ENCODE assay signal across 21 mouse cellular contexts in genomic region chr10:70102086-70102485, GRCm38 (mm10). TPM values are rescaled to one million over a fixed set of nuclear protein-coding genes. Genes with fewer than 3 reads are reported as not detected.
DNase-seq lines count a peak whose midpoint lies in the region; ATAC-seq and TF ChIP-seq lines count a peak whose summit lies in the region.
"Had no signal": no experiment of that assay in that cellular context is flagged by ENCODE, and none has a peak within 500 bp of the region (broad histone marks: within the 10 kb centered on the region; RNA-seq: fewer than 3 reads in every experiment).

No protein-coding gene starts in this region.

- DNase-seq in heart, postnatal 0 days (ENCODE audit: low spot score) = no peak
- no peak for DNase-seq in heart, adult 18-20 months
- DNase-seq in liver, postnatal 0 days = no peak
- no peak for DNase-seq in MEL (ENCODE audit: low read depth, low spot score)
- no peak for DNase-seq in stomach, postnatal 0 days (ENCODE audit: low spot score)
- DNase-seq in adrenal gland, adult 18-20 months (ENCODE audit: low spot score in 2 of 2) = no peak
- DNase-seq: cerebellum, adult 11 months; cerebellum, postnatal 10 days; heart, postnatal 10 days; kidney, adult 18-20 months; kidney, postnatal 10 days; lung, adult 2 months; lung, postnatal 36 days; midbrain, embryonic 14.5 days had no signal

- H3K79me2 ChIP-seq in MEL (ENCODE audit: control insufficient read depth, insufficient read depth, low read length, poor library complexity) = peaks cover 84% of the 10 kb centered on the region

- no peak overlapping the region for H3K27ac ChIP-seq in heart, postnatal 0 days (ENCODE audit: low read depth)
- no peak overlapping the region for H3K27ac ChIP-seq in liver, postnatal 0 days (ENCODE audit: low read depth)
- no peak overlapping the region for H3K27ac ChIP-seq in liver, embryonic 12.5 days
- no peak overlapping the region for H3K27ac ChIP-seq in MEL (ENCODE audit: control insufficient read depth, low read depth, low read length)
- no peak overlapping the region for H3K27ac ChIP-seq in stomach, postnatal 0 days (replicated peaks)
- H3K27ac ChIP-seq: hindbrain, embryonic 10.5 days; limb, embryonic 10.5 days; neural tube, embryonic 12.5 days; stomach, embryonic 15.5 days had no signal

- no peak for ATAC-seq in heart, postnatal 0 days (ENCODE audit: insufficient read depth, low read depth)
- ATAC-seq in liver, postnatal 0 days = no peak
- ATAC-seq in liver, embryonic 12.5 days = no peak
- no peak for ATAC-seq in stomach, postnatal 0 days (ENCODE audit: low FRiP score, low TSS enrichment)

- no peak for TF ChIP-seq EP300 in heart, postnatal 0 days (IDR thresholded peaks at IDR 0.05; ENCODE audit: low read depth)
- TF ChIP-seq EP300 in liver, postnatal 0 days (IDR thresholded peaks at IDR 0.05; ENCODE audit: low read depth) = no peak
- no peak for TF ChIP-seq EP300 in MEL (IDR thresholded peaks at IDR 0.05; ENCODE audit: low read depth in 1 of 2, low read length in 2 of 2)
- TF ChIP-seq EP300 in stomach, postnatal 0 days (optimal IDR thresholded peaks at IDR 0.05) = no peak

- H3K9ac ChIP-seq in heart, postnatal 0 days (replicated peaks; ENCODE audit: low read depth, low read length) = no peak overlapping the region
- no peak overlapping the region for H3K9ac ChIP-seq in liver, postnatal 0 days (replicated peaks)
- no peak overlapping the region for H3K9ac ChIP-seq in liver, embryonic 12.5 days
- no peak overlapping the region for H3K9ac ChIP-seq in MEL (ENCODE audit: control insufficient read depth, low read depth, low read length, poor library complexity, severe bottlenecking)
- no peak overlapping the region for H3K9ac ChIP-seq in stomach, postnatal 0 days (ENCODE audit: low read length)
- H3K9ac ChIP-seq: neural tube, embryonic 12.5 days; stomach, embryonic 15.5 days had no signal

- no peak overlapping the region for H3K4me3 ChIP-seq in heart, postnatal 0 days (ENCODE audit: low read depth, low read length)
- no peak overlapping the region for H3K4me3 ChIP-seq in liver, postnatal 0 days (ENCODE audit: low read depth, low read length)
- H3K4me3 ChIP-seq in liver, embryonic 12.5 days = no peak overlapping the region
- H3K4me3 ChIP-seq in MEL (ENCODE audit: control insufficient read depth in 1 of 2, insufficient read depth in 1 of 2, low read depth in 2 of 2, low read length in 2 of 2) = no peak overlapping the region
- no peak overlapping the region for H3K4me3 ChIP-seq in stomach, postnatal 0 days (ENCODE audit: low read depth, low read length)
- H3K4me3 ChIP-seq: hindbrain, embryonic 10.5 days; limb, embryonic 10.5 days; megakaryocyte, embryonic 14.5 days; neural tube, embryonic 12.5 days; stomach, embryonic 15.5 days had no signal

- peaks cover 11% of the 10 kb centered on the region; the same call in 1 of the 2 replicates for H3K36me3 ChIP-seq in heart, postnatal 0 days (replicated peaks; ENCODE audit: control insufficient read depth, insufficient read depth, low read length)
- peaks cover 19% of the 10 kb centered on the region for H3K36me3 ChIP-seq in liver, postnatal 0 days (replicated peaks; ENCODE audit: insufficient read depth, low read length)
- peaks cover 63% of the 10 kb centered on the region for H3K36me3 ChIP-seq in liver, embryonic 12.5 days
- peaks cover 3 to 5% of the 10 kb centered on the region in 2 experiments for H3K36me3 ChIP-seq in MEL (ENCODE audit: control insufficient read depth in 1 of 2, insufficient read depth in 2 of 2, low read length in 2 of 2)
- H3K36me3 ChIP-seq in stomach, postnatal 0 days (ENCODE audit: control insufficient read depth, insufficient read depth, low read length) = no peaks in the 10 kb centered on the region
- H3K36me3 ChIP-seq: stomach, embryonic 15.5 days had no signal

- H3K4me1 ChIP-seq in heart, postnatal 0 days (ENCODE audit: control insufficient read depth, insufficient read depth) = peaks cover 28% of the 10 kb centered on the region
- peaks cover 21% of the 10 kb centered on the region for H3K4me1 ChIP-seq in liver, postnatal 0 days (ENCODE audit: insufficient read depth)
- H3K4me1 ChIP-seq in liver, embryonic 12.5 days = peaks cover 61% of the 10 kb centered on the region
- peaks cover 0 to 12% of the 10 kb centered on the region in 2 experiments; a peak in 1 of 4 replicates for H3K4me1 ChIP-seq in MEL (ENCODE audit: control insufficient read depth in 1 of 2, insufficient read depth in 2 of 2, low read length in 2 of 2)
- H3K4me1 ChIP-seq in stomach, postnatal 0 days (replicated peaks; ENCODE audit: control insufficient read depth, insufficient read depth) = no peaks in the 10 kb centered on the region; the same call in 1 of the 2 replicates

- TF ChIP-seq POLR2A in MEL (IDR thresholded peaks at IDR 0.05; ENCODE audit: control insufficient read depth in 1 of 2, insufficient read depth in 1 of 2, low read depth in 1 of 2, low read length in 2 of 2, poor library complexity in 1 of 2) = no peak

- no peaks in the 10 kb centered on the region; the same call in 1 of the 2 replicates for H3K9me3 ChIP-seq in heart, postnatal 0 days (replicated peaks; ENCODE audit: control insufficient read depth, low read length)
- H3K9me3 ChIP-seq in liver, postnatal 0 days (ENCODE audit: low read length) = no peaks in the 10 kb centered on the region
- H3K9me3 ChIP-seq in liver, embryonic 12.5 days (replicated peaks) = peaks cover 8% of the 10 kb centered on the region
- H3K9me3 ChIP-seq in MEL (replicated peaks; ENCODE audit: insufficient read depth, low read length) = no peaks in the 10 kb centered on the region
- H3K9me3 ChIP-seq in stomach, postnatal 0 days (ENCODE audit: control insufficient read depth, low read length) = no peaks in the 10 kb centered on the region
- H3K9me3 ChIP-seq: limb, embryonic 10.5 days; stomach, embryonic 15.5 days had no signal

- TF ChIP-seq CTCF in heart, postnatal 0 days (IDR thresholded peaks at IDR 0.05; ENCODE audit: low read depth) = 0 out of 2 replicates have a peak, but pooled peaks have one; percentile 12
- TF ChIP-seq CTCF in liver, postnatal 0 days (IDR thresholded peaks at IDR 0.05; ENCODE audit: low read depth) = peak; percentile 37
- peak; percentile 16 to 26 (median 25); a peak in 5 of 6 replicates for TF ChIP-seq CTCF in MEL (IDR thresholded peaks at IDR 0.05 in 2 of 3, conservative IDR thresholded peaks at IDR 0.05 in 1 of 3; ENCODE audit: control insufficient read depth in 1 of 3, insufficient read depth in 1 of 3, low read depth in 2 of 3, low read length in 3 of 3, poor library complexity in 1 of 3, severe bottlenecking in 1 of 3)
- TF ChIP-seq CTCF in stomach, postnatal 0 days (IDR thresholded peaks at IDR 0.05; ENCODE audit: low read depth) = 0 out of 2 replicates have a peak, but pooled peaks have one; percentile 17

- no peaks in the 10 kb centered on the region for H3K27me3 ChIP-seq in heart, postnatal 0 days (ENCODE audit: control insufficient read depth, insufficient read depth, low read length)
- H3K27me3 ChIP-seq in liver, postnatal 0 days (ENCODE audit: insufficient read depth, low read length) = no peaks in the 10 kb centered on the region
- no peaks in the 10 kb centered on the region for H3K27me3 ChIP-seq in liver, embryonic 12.5 days (replicated peaks)
- no peaks in the 10 kb centered on the region for H3K27me3 ChIP-seq in MEL (ENCODE audit: control insufficient read depth in 1 of 2, insufficient read depth in 2 of 2, low read length in 2 of 2)
- H3K27me3 ChIP-seq in stomach, postnatal 0 days (ENCODE audit: control insufficient read depth, insufficient read depth, low read length) = no peaks in the 10 kb centered on the region
- H3K27me3 ChIP-seq: megakaryocyte, embryonic 14.5 days; neural tube, embryonic 12.5 days; stomach, embryonic 15.5 days had no signal

- no peak overlapping the region for H3K4me2 ChIP-seq in heart, postnatal 0 days (ENCODE audit: low read depth, low read length)
- no peak overlapping the region for H3K4me2 ChIP-seq in liver, postnatal 0 days (ENCODE audit: low read depth, low read length)
- H3K4me2 ChIP-seq in liver, embryonic 12.5 days = no peak overlapping the region
- H3K4me2 ChIP-seq in stomach, postnatal 0 days (replicated peaks; ENCODE audit: low read depth) = no peak overlapping the region
- H3K4me2 ChIP-seq: heart, embryonic 11.5 days; neural tube, embryonic 12.5 days; stomach, embryonic 15.5 days had no signal

- no peak for TF ChIP-seq RAD21 in MEL (IDR thresholded peaks at IDR 0.05; ENCODE audit: low read depth, low read length)

- 95% methylated on average over 4 of the region's 4 CpGs for WGBS in heart, postnatal 0 days
- WGBS in liver, postnatal 0 days (ENCODE audit: insufficient replicate concordance) = 93% methylated on average over 4 of the region's 4 CpGs
- WGBS in liver, embryonic 12.5 days (ENCODE audit: insufficient replicate concordance) = 92% methylated on average over 4 of the region's 4 CpGs
- WGBS in stomach, postnatal 0 days = 99% methylated on average over 4 of the region's 4 CpGs

TF ChIP-seq in MEL, 35 proteins besides CTCF, POLR2A, EP300 and RAD21:
- TF ChIP-seq MAX (IDR thresholded peaks at IDR 0.05; ENCODE audit: low read length) (no peak), ETS1 (IDR thresholded peaks at IDR 0.05; ENCODE audit: low read depth, low read length) (no peak), POLR2AphosphoS2 (IDR thresholded peaks at IDR 0.05; ENCODE audit: low read length) (no peak), NRF1 (IDR thresholded peaks at IDR 0.05; ENCODE audit: insufficient read depth, low read depth, low read length, poor library complexity, severe bottlenecking) (no peak), GATA1 (IDR thresholded peaks at IDR 0.05; ENCODE audit: low read depth, low read length) (no peak), GABPA (IDR thresholded peaks at IDR 0.05; ENCODE audit: low read depth, low read length) (no peak), TAL1 (IDR thresholded peaks at IDR 0.05; ENCODE audit: low read length) (no peak), MAFK (IDR thresholded peaks at IDR 0.05; ENCODE audit: borderline replicate concordance, low read depth, low read length) (no peak), KAT2A (conservative IDR thresholded peaks at IDR 0.05; ENCODE audit: low read depth, low read length) (no peak), CHD1 (IDR thresholded peaks at IDR 0.05; ENCODE audit: low read depth, low read length) (no peak), MYC (IDR thresholded peaks at IDR 0.05; ENCODE audit: low read depth, low read length) (no peak)

RNA-seq across cellular contexts. Expression of gene Ccdc6, which starts 5.2 kb away (rescaled TPM):
- total RNA-seq in heart, postnatal 0 days (2014; rRNA removed; ENCODE audit: low replicate concordance) = 10.4 and 24.2 TPM in 2 replicates
- 7.7 and 7.8 TPM in 2 replicates for polyA plus RNA-seq in heart, postnatal 0 days (2015; fragmentation: Nextera tagmentation; extraction: Ambion mirVana)
- total RNA-seq in heart, adult 18-20 months (2021) = 10 to 100 TPM; 27.9 to 28.6 TPM
- 5.5 and 6.3 TPM in 2 replicates for polyA plus RNA-seq in liver, postnatal 0 days (2015; fragmentation: Nextera tagmentation; extraction: Ambion mirVana)
- polyA plus RNA-seq in liver, embryonic 12.5 days (2016; fragmentation: Nextera tagmentation; extraction: Ambion mirVana) = 9.5 and 10.2 TPM in 2 replicates
- total RNA-seq in MEL (2012; rRNA removed) = 25.4 and 28.6 TPM in 2 replicates
- polyA plus RNA-seq in MEL (2012; ENCODE audit: insufficient read depth in 1 of 2, insufficient read length in 2 of 2, low read depth in 1 of 2, low replicate concordance in 2 of 2, missing spikeins in 1 of 2) = 100 to 1,000 TPM in 1 of 2 experiments, 10 to 100 TPM in 1; 42.0 to 143 TPM
- polyA plus RNA-seq in stomach, postnatal 0 days (2015; fragmentation: Nextera tagmentation; extraction: Ambion mirVana) = 9.4 and 10.0 TPM in 2 replicates
- 10 to 100 TPM; 84.9 to 85.0 TPM for total RNA-seq in adrenal gland, adult 18-20 months (2021)
